Mouse (Mus musculus): ENCODE data around the gene Ces2f.

- TF ChIP-seq POLR2A (IDR thresholded peaks at IDR 0.05; ENCODE audit: borderline replicate concordance, extremely low read depth, low read depth, low read length) (no peak), CTCF (IDR thresholded peaks at IDR 0.05; ENCODE audit: insufficient read depth, low read length) (no peak)
These were observed 19.9 kb upstream of the Ces2f start for GRCm38 (mm10) chr8:104927301-104927700.
